Mouse (Mus musculus) embryonic facial prominence, embryonic 11.5 days (tissue): ENCODE data around the gene Prss12. TPM values are rescaled to one million over a fixed set of nuclear protein-coding genes. Genes with fewer than 3 reads are reported as not detected.

Experiments used
- ATAC-seq: fragments of 200-750 bp; cut with Nextera tagmentation; replicated peaks from 2 replicates; pipeline ENCODE4 v1.8.0; 2017; ENCODE audit warnings: low read depth; ENCODE audit not compliant: insufficient number of reproducible peaks, low FRiP score, low TSS enrichment
- DNase-seq: peaks from one replicate; pipeline ENCODE4 v3.0.0-alpha.2; 2015; ENCODE audit warnings: low spot score
- H3K27ac ChIP-seq: fragments of 300-500 bp; sonication (generic); replicated peaks from 2 replicates; pipeline ENCODE4 v1.5.1; 2014; ENCODE audit warnings: mild to moderate bottlenecking, low read depth, low read length, control low read depth
- H3K27me3 ChIP-seq: fragments of 300-500 bp; sonication (generic); 2 replicates; pipeline ENCODE4 v1.6.1; 2014; ENCODE audit warnings: mild to moderate bottlenecking, low read length, moderate library complexity, mixed read lengths; ENCODE audit not compliant: control insufficient read depth, insufficient read depth
- H3K36me3 ChIP-seq: fragments of 300-500 bp; sonication (generic); replicated peaks from 2 replicates; pipeline ENCODE4 v1.6.1; 2014; ENCODE audit warnings: low read depth, mild to moderate bottlenecking, low read length, moderate library complexity, mixed read lengths; ENCODE audit not compliant: control insufficient read depth, insufficient read depth
- H3K4me1 ChIP-seq: fragments of 300-500 bp; sonication (generic); 2 replicates; pipeline ENCODE4 v1.6.1; 2014; ENCODE audit warnings: low read length, mixed read lengths; ENCODE audit not compliant: control insufficient read depth, insufficient read depth
- H3K4me2 ChIP-seq: fragments of 300-500 bp; sonication (generic); 2 replicates; pipeline ENCODE4 v1.6.1; 2014; ENCODE audit warnings: low read depth, mild to moderate bottlenecking, control low read depth, low read length, moderate library complexity
- H3K4me3 ChIP-seq: fragments of 300-500 bp; sonication (generic); 2 replicates; pipeline ENCODE4 v1.5.1; 2014; ENCODE audit warnings: low read depth, low read length, control low read depth
- H3K9ac ChIP-seq: fragments of 300-500 bp; sonication (generic); replicated peaks from 2 replicates; pipeline ENCODE4 v1.6.1; 2014; ENCODE audit warnings: mild to moderate bottlenecking, control low read depth, low read length
- H3K9me3 ChIP-seq: fragments of 300-500 bp; sonication (generic); replicated peaks from 2 replicates; pipeline ENCODE4 v1.6.1; 2016; ENCODE audit warnings: mild to moderate bottlenecking, low read length, inconsistent platforms, mixed read lengths; ENCODE audit not compliant: control insufficient read depth
- WGBS: fragments of 180-500 bp; shearing (Covaris S2); extraction: QIAGEN DNeasy Blood & Tissue Kit; methylation state at CpG from one replicate; pipeline ENCODE4 v1.1.7; 2014; 5-methylcytosine and 5-hydroxymethylcytosine counted together
- polyA plus RNA-seq: library from polyadenylated mRNA; unstranded; fragments of >200 nt; fragmentation: Nextera tagmentation; extraction: Ambion mirVana; gene quantifications from 2 replicates; pipeline ENCODE4 v1.2.1, GENCODE M21; 2014

The Prss12 gene
- polyA plus RNA-seq, 1 experiment from 2014 or later: 8.3 TPM

- no peaks in the 10 kb centered on the region for H3K27me3 ChIP-seq
- H3K4me3 ChIP-seq: no peak overlapping the region
- no peaks in the 10 kb centered on the region for H3K9me3 ChIP-seq
- H3K4me1 ChIP-seq: no peaks in the 10 kb centered on the region
- no peak for DNase-seq
- ATAC-seq: no peak
- H3K4me2 ChIP-seq: no peak overlapping the region
- H3K36me3 ChIP-seq: no peaks in the 10 kb centered on the region
- H3K9ac ChIP-seq: no peak overlapping the region
- H3K27ac ChIP-seq: no peak overlapping the region
- WGBS: 94% methylated on average over 7 of the region's 7 CpGs
Observed at GRCm38 (mm10) chr3:123555254-123555865, 108.6 kb downstream of the Prss12 start.

Other genes starting within 250 kb of the Prss12 start
- 6.5 and 7.3 TPM in 2 replicates for gene Synpo2, start 210.8 kb upstream of the Prss12 start, polyA plus RNA-seq
- gene Sec24d, start 179.5 kb upstream of the Prss12 start, polyA plus RNA-seq: 35.8 and 38.3 TPM in 2 replicates
- 27.9 TPM in 2 replicates for gene Mettl14, start 60.8 kb upstream of the Prss12 start, polyA plus RNA-seq
- 2.1 and 2.2 TPM in 2 replicates for gene Ndst3, start 243.9 kb downstream of the Prss12 start, polyA plus RNA-seq